Mouse (Mus musculus) liver, embryonic 14.5 days (tissue): Measurements from ENCODE around the gene Tfcp2.

Experiments
- CTCF ChIP-seq: IDR thresholded peaks from 2 replicates; pipeline ENCODE4 v1.5.1; 2016; ENCODE audit warnings: antibody characterized with exemption, low read depth, control low read depth
- EP300 ChIP-seq: IDR thresholded peaks from 2 replicates; pipeline ENCODE4 v1.6.1; 2016; ENCODE audit warnings: antibody characterized with exemption, low read depth

DNA sequence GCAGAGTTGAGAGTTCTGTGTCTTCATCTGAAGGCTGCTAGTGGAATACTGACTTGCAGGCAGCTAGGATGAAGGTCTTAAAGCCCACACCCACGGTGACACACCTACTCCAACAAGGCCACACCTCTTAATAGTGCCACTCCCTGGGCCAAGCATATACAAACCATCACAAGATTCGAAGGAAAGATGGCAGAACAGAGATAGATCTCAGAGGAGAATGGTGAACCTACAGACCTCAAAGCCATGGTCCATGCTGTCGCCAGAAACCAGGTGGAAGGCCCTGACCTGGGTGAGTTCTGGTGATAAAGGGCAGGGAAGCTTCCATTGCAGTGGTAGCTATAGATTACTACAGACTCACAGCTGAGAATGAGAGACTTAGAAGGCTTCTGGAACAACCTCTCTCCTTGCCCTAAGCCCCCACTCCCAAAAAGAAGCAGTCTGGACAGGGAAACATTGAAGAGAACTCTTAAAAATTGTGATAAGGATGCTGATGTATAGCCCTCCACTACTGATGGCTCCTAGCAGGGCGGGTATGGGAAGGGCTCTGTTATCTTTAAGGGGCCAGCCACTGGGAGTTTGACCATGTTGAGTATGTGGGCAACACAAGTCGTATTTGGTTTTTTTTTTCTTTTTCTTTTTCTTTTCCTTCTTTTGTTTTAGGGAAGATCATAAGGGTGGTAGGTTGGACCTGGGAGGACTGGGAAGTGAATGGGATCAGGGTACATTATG is 6.1 kb upstream of the Tfcp2 start:
- TF ChIP-seq EP300 (no peak), CTCF (no peak)
